Mouse (Mus musculus): ENCODE measurements around the gene Papola. TPM values are rescaled to one million over a fixed set of nuclear protein-coding genes. Genes with fewer than 3 reads are reported as not detected.

Gene Papola
- polyA plus RNA-seq, 1 experiment from 2014 or later = 196 TPM

GRCm38 (mm10) chr12:105867646-105868045 lies 83.2 kb downstream of the Papola start:
- Histone ChIP-seq H3K27me3 (replicated peaks; ENCODE audit: control insufficient read depth, insufficient read depth, low read length) (no peaks in the 10 kb centered on the region), H3K9ac (replicated peaks; ENCODE audit: low read depth, low read length) (no peak overlapping the region), H3K36me3 (ENCODE audit: control insufficient read depth, insufficient read depth) (no peaks in the 10 kb centered on the region), H3K4me3 (replicated peaks; ENCODE audit: low read length) (no peak overlapping the region), H3K4me2 (ENCODE audit: low read length) (no peak overlapping the region), H3K4me1 (replicated peaks; ENCODE audit: control insufficient read depth, insufficient read depth, low read length) (no peaks in the 10 kb centered on the region), H3K27ac (ENCODE audit: low read length) (no peak overlapping the region), H3K9me3 (ENCODE audit: control insufficient read depth, low read length) (no peaks in the 10 kb centered on the region)
- no peak for ATAC-seq
- WGBS = 78% methylated on average over 2 of the region's 2 CpGs

GRCm38 (mm10) chr12:105869242-105869641 lies 84.7 kb downstream of the Papola start:
- H3K27me3 ChIP-seq (replicated peaks; ENCODE audit: control insufficient read depth, insufficient read depth, low read length) = no peaks in the 10 kb centered on the region
- 33% methylated on average over 6 of the region's 6 CpGs for WGBS
- ATAC-seq = no peak

GRCm38 (mm10) chr12:105869696-105870095 lies 85.2 kb downstream of the Papola start:
- no peak for ATAC-seq
- Histone ChIP-seq H3K9ac (replicated peaks; ENCODE audit: low read depth, low read length) (no peak overlapping the region), H3K4me1 (replicated peaks; ENCODE audit: control insufficient read depth, insufficient read depth, low read length) (no peaks in the 10 kb centered on the region; the same call in 1 of the 2 replicates), H3K27me3 (replicated peaks; ENCODE audit: control insufficient read depth, insufficient read depth, low read length) (no peaks in the 10 kb centered on the region), H3K9me3 (ENCODE audit: control insufficient read depth, low read length) (no peaks in the 10 kb centered on the region), H3K4me2 (ENCODE audit: low read length) (no peak overlapping the region), H3K36me3 (ENCODE audit: control insufficient read depth, insufficient read depth) (no peaks in the 10 kb centered on the region), H3K27ac (ENCODE audit: low read length) (no peak overlapping the region), H3K4me3 (replicated peaks; ENCODE audit: low read length) (no peak overlapping the region)
- WGBS = 37% methylated on average over 14 of the region's 14 CpGs

More at GRCm38 (mm10) chr12:105869242-105869641, 84.7 kb downstream of the Papola start:
- no peak overlapping the region for H3K4me2 ChIP-seq (ENCODE audit: low read length)
- no peak overlapping the region for H3K9ac ChIP-seq (replicated peaks; ENCODE audit: low read depth, low read length)
- no peaks in the 10 kb centered on the region for H3K9me3 ChIP-seq (ENCODE audit: control insufficient read depth, low read length)
- H3K27ac ChIP-seq (ENCODE audit: low read length) = no peak overlapping the region
- no peak overlapping the region for H3K4me3 ChIP-seq (replicated peaks; ENCODE audit: low read length)
- H3K36me3 ChIP-seq (ENCODE audit: control insufficient read depth, insufficient read depth) = no peaks in the 10 kb centered on the region
- H3K4me1 ChIP-seq (replicated peaks; ENCODE audit: control insufficient read depth, insufficient read depth, low read length) = no peaks in the 10 kb centered on the region

DNA sequence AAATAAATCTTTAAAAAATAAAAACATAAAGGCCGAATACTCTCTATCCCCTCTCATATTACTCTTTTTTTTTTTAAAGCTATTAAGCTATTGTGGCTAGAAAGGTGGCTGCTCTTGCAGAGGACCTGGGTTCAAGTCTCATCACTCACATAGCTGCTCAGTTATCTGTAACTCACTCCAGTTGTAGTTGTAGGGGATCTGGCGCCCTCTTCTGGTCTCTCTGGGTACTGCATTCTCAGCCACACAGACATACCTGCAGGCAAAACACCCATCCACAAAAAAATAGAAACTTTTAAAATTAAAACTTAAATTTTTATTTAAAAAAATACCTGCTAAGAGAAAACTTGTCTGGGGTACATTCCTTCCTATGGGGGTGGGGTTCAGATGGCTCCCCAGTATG lies 88.8 kb downstream of the Papola start:
- 57% methylated on average over 2 of the region's 2 CpGs for WGBS
- no peaks in the 10 kb centered on the region for H3K27me3 ChIP-seq (replicated peaks; ENCODE audit: control insufficient read depth, insufficient read depth, low read length)

DNA sequence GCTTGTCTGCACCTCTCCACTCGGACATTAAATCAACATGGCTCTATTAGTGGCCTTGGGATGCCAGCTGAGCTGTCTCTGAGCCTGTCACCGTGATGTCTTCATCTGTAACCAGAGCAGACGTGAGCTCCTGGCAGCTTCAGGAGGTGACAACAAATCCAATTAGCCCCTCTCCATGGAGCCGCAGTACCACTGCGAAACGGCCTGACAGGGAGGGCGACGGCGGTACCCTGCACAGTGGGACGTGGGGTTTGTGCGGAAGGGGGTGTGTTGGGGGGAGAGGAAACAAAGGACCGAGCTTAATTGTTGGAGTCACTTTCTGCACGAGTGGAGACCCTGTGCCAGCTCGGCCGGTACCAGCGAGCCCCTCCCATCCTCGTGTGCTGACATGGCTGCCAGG lies 90.6 kb downstream of the Papola start:
- Histone ChIP-seq H3K9me3 (ENCODE audit: control insufficient read depth, low read length) (no peaks in the 10 kb centered on the region; the same call in 1 of the 2 replicates), H3K27ac (ENCODE audit: low read length) (peak overlapping the region; percentile 91), H3K4me1 (replicated peaks; ENCODE audit: control insufficient read depth, insufficient read depth, low read length) (peaks cover 24% of the 10 kb centered on the region), H3K36me3 (ENCODE audit: control insufficient read depth, insufficient read depth) (no peaks in the 10 kb centered on the region), H3K9ac (replicated peaks; ENCODE audit: low read depth, low read length) (no peak overlapping the region), H3K4me2 (ENCODE audit: low read length) (peak overlapping the region; percentile 25), H3K4me3 (replicated peaks; ENCODE audit: low read length) (no peak overlapping the region), H3K27me3 (replicated peaks; ENCODE audit: control insufficient read depth, insufficient read depth, low read length) (no peaks in the 10 kb centered on the region)
- ATAC-seq = peak; percentile 92
- WGBS = 4% methylated on average over 17 of the region's 17 CpGs

More for the DNA sequence above, 88.8 kb downstream of the Papola start:
- ATAC-seq = no peak
- Histone ChIP-seq H3K9me3 (ENCODE audit: control insufficient read depth, low read length) (no peaks in the 10 kb centered on the region), H3K27ac (ENCODE audit: low read length) (no peak overlapping the region), H3K4me1 (replicated peaks; ENCODE audit: control insufficient read depth, insufficient read depth, low read length) (peaks cover 24% of the 10 kb centered on the region), H3K4me2 (ENCODE audit: low read length) (no peak overlapping the region), H3K9ac (replicated peaks; ENCODE audit: low read depth, low read length) (no peak overlapping the region), H3K4me3 (replicated peaks; ENCODE audit: low read length) (no peak overlapping the region), H3K36me3 (ENCODE audit: control insufficient read depth, insufficient read depth) (no peaks in the 10 kb centered on the region)

DNA sequence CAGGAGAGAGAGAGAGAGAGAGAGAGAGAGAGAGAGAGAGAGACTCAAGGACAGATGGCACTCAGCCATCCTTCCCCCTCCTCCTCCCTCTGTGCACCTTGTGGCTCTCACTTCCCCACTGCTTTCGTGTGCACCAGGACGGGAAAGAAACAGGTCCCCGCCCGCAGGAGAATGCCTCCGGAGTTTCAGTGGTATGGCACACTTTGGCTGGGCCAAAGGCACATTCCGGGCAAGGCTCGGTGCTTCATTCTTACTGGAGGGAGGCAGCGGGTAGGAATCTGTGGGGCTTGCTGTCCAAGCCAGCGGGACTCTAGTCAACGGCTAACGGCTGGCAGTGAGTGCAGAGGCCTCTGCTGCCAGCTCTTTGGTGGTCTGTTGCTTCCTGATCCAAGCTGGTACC lies 92.0 kb downstream of the Papola start:
- H3K4me2 ChIP-seq (ENCODE audit: low read length) = peak overlapping the region; percentile 35
- H3K27me3 ChIP-seq (replicated peaks; ENCODE audit: control insufficient read depth, insufficient read depth, low read length) = no peaks in the 10 kb centered on the region
- peak overlapping the region; percentile 32; the same call in 1 of the 2 replicates for H3K9ac ChIP-seq (replicated peaks; ENCODE audit: low read depth, low read length)
- peak overlapping the region; percentile 91 for H3K27ac ChIP-seq (ENCODE audit: low read length)
- H3K36me3 ChIP-seq (ENCODE audit: control insufficient read depth, insufficient read depth) = no peaks in the 10 kb centered on the region
- H3K9me3 ChIP-seq (ENCODE audit: control insufficient read depth, low read length) = no peaks in the 10 kb centered on the region; the same call in 1 of the 2 replicates
- peak overlapping the region; percentile 19 for H3K4me3 ChIP-seq (replicated peaks; ENCODE audit: low read length)
- peaks cover 24% of the 10 kb centered on the region for H3K4me1 ChIP-seq (replicated peaks; ENCODE audit: control insufficient read depth, insufficient read depth, low read length)
- 39% methylated on average over 11 of the region's 11 CpGs for WGBS
- ATAC-seq = peak; percentile 34

GRCm38 (mm10) chr12:105876931-105877330 lies 92.4 kb downstream of the Papola start:
- no peaks in the 10 kb centered on the region for H3K36me3 ChIP-seq (ENCODE audit: control insufficient read depth, insufficient read depth)
- no peaks in the 10 kb centered on the region for H3K27me3 ChIP-seq (replicated peaks; ENCODE audit: control insufficient read depth, insufficient read depth, low read length)
- H3K9ac ChIP-seq (replicated peaks; ENCODE audit: low read depth, low read length) = peak overlapping the region; percentile 32
- no peaks in the 10 kb centered on the region; the same call in 1 of the 2 replicates for H3K9me3 ChIP-seq (ENCODE audit: control insufficient read depth, low read length)
- H3K4me2 ChIP-seq (ENCODE audit: low read length) = peak overlapping the region; percentile 35
- peak overlapping the region; percentile 19 for H3K4me3 ChIP-seq (replicated peaks; ENCODE audit: low read length)
- peak overlapping the region; percentile 91 for H3K27ac ChIP-seq (ENCODE audit: low read length)
- 49% methylated on average over 13 of the region's 13 CpGs for WGBS
- ATAC-seq = peak; percentile 9
- H3K4me1 ChIP-seq (replicated peaks; ENCODE audit: control insufficient read depth, insufficient read depth, low read length) = peaks cover 24% of the 10 kb centered on the region

GRCm38 (mm10) chr12:105878746-105879145 lies 94.3 kb downstream of the Papola start:
- Histone ChIP-seq H3K27me3 (replicated peaks; ENCODE audit: control insufficient read depth, insufficient read depth, low read length) (no peaks in the 10 kb centered on the region), H3K4me1 (replicated peaks; ENCODE audit: control insufficient read depth, insufficient read depth, low read length) (peaks cover 24% of the 10 kb centered on the region)

GRCm38 (mm10) chr12:105883799-105884514 lies 99.5 kb downstream of the Papola start:
- H3K27ac ChIP-seq (ENCODE audit: low read length) = peak overlapping the region; percentile 20
- H3K4me1 ChIP-seq (replicated peaks; ENCODE audit: control insufficient read depth, insufficient read depth, low read length) = peaks cover 12% of the 10 kb centered on the region
- H3K36me3 ChIP-seq (ENCODE audit: control insufficient read depth, insufficient read depth) = no peaks in the 10 kb centered on the region
- WGBS = 75% methylated on average over 12 of the region's 12 CpGs
- H3K4me3 ChIP-seq (replicated peaks; ENCODE audit: low read length) = no peak overlapping the region
- no peaks in the 10 kb centered on the region for H3K27me3 ChIP-seq (replicated peaks; ENCODE audit: control insufficient read depth, insufficient read depth, low read length)
- no peaks in the 10 kb centered on the region; the same call in 1 of the 2 replicates for H3K9me3 ChIP-seq (ENCODE audit: control insufficient read depth, low read length)
- no peak for ATAC-seq
- no peak overlapping the region for H3K9ac ChIP-seq (replicated peaks; ENCODE audit: low read depth, low read length)
- H3K4me2 ChIP-seq (ENCODE audit: low read length) = no peak overlapping the region

More at GRCm38 (mm10) chr12:105878746-105879145, 94.3 kb downstream of the Papola start:
- Histone ChIP-seq H3K36me3 (ENCODE audit: control insufficient read depth, insufficient read depth) (no peaks in the 10 kb centered on the region), H3K4me2 (ENCODE audit: low read length) (no peak overlapping the region), H3K27ac (ENCODE audit: low read length) (no peak overlapping the region), H3K4me3 (replicated peaks; ENCODE audit: low read length) (no peak overlapping the region), H3K9ac (replicated peaks; ENCODE audit: low read depth, low read length) (no peak overlapping the region), H3K9me3 (ENCODE audit: control insufficient read depth, low read length) (no peaks in the 10 kb centered on the region; the same call in 1 of the 2 replicates)
- WGBS = 88% methylated on average over 5 of the region's 5 CpGs
- no peak for ATAC-seq
